Mouse (Mus musculus) adrenal gland, adult 8-10 months (tissue): ENCODE results near the gene Hmga2. TPM values are rescaled to one million over a fixed set of nuclear protein-coding genes. Genes with fewer than 3 reads are reported as not detected.
A peak's percentile ranks its signal among the peaks of the same experiment; 100 is the strongest.
"Not testable (repeated sequence)": the region's sequence is repeated elsewhere in the genome, so short reads cannot be mapped to it uniquely, and the experiment has no call there.

Experiments used
- DNase-seq: peaks from one replicate; pipeline ENCODE4 v3.0.0; 2022
- total RNA-seq, 4 experiments: library from RNA; stranded (reverse); gene quantifications; 2 replicates each; pipeline ENCODE4 v1.2.4; 2022

Gene Hmga2
- total RNA-seq, 4 experiments from 2014 or later: 3.9 to 4.7 (median 4.3) TPM

- no peak for DNase-seq
Measured at GRCm38 (mm10) chr10:120391971-120392716, 84.1 kb downstream of the Hmga2 start.

- DNase-seq: no peak
Measured at GRCm38 (mm10) chr10:120390912-120391835, 85.1 kb downstream of the Hmga2 start.

- no peak for DNase-seq
Measured at GRCm38 (mm10) chr10:120389707-120390106, 86.6 kb downstream of the Hmga2 start.

- no peak for DNase-seq
Measured at GRCm38 (mm10) chr10:120388966-120389365, 87.3 kb downstream of the Hmga2 start.

GRCm38 (mm10) chr10:120388400-120388871 lies 87.8 kb downstream of the Hmga2 start:
- peak; percentile 21 for DNase-seq

GRCm38 (mm10) chr10:120387105-120387504 lies 89.2 kb downstream of the Hmga2 start:
- DNase-seq: no peak

- peak; percentile 64 for DNase-seq
Measured at GRCm38 (mm10) chr10:120384797-120385600, 91.3 kb downstream of the Hmga2 start.

GRCm38 (mm10) chr10:120384040-120384439 lies 92.2 kb downstream of the Hmga2 start:
- no peak for DNase-seq

- DNase-seq: no peak
Measured at GRCm38 (mm10) chr10:120377795-120378194, 98.5 kb downstream of the Hmga2 start.

- peak; percentile 77 for DNase-seq
Measured at GRCm38 (mm10) chr10:120377327-120377752, 98.9 kb downstream of the Hmga2 start.

- no peak for DNase-seq
Measured at GRCm38 (mm10) chr10:120375438-120375837, 100.8 kb downstream of the Hmga2 start.

GRCm38 (mm10) chr10:120371215-120371614 lies 105.1 kb downstream of the Hmga2 start:
- DNase-seq: no peak

GRCm38 (mm10) chr10:120369187-120369805 lies 107.0 kb downstream of the Hmga2 start:
- DNase-seq: no peak

GRCm38 (mm10) chr10:120366173-120366592 lies 110.1 kb downstream of the Hmga2 start:
- not testable (repeated sequence) for DNase-seq

- DNase-seq: no peak
Measured at GRCm38 (mm10) chr10:120365380-120366172, 110.7 kb downstream of the Hmga2 start.

GRCm38 (mm10) chr10:120363983-120364582 lies 112.2 kb downstream of the Hmga2 start:
- DNase-seq: no peak

- not testable (repeated sequence) for DNase-seq
Measured at GRCm38 (mm10) chr10:120363298-120363982, 112.8 kb downstream of the Hmga2 start.

GRCm38 (mm10) chr10:120354523-120355030 lies 121.7 kb downstream of the Hmga2 start:
- DNase-seq: no peak

GRCm38 (mm10) chr10:120345325-120345724 lies 130.9 kb downstream of the Hmga2 start:
- DNase-seq: no peak
